Mouse (Mus musculus) neural tube, embryonic 10.5 days (tissue): Measurements from ENCODE around the gene Stxbp4.

Source experiments
- DNase-seq: peaks from one replicate; pipeline ENCODE4 v3.0.0-alpha.2; 2017; ENCODE audit warnings: low spot score; ENCODE audit errors: extremely low spot score

Stxbp4 gene

DNA sequence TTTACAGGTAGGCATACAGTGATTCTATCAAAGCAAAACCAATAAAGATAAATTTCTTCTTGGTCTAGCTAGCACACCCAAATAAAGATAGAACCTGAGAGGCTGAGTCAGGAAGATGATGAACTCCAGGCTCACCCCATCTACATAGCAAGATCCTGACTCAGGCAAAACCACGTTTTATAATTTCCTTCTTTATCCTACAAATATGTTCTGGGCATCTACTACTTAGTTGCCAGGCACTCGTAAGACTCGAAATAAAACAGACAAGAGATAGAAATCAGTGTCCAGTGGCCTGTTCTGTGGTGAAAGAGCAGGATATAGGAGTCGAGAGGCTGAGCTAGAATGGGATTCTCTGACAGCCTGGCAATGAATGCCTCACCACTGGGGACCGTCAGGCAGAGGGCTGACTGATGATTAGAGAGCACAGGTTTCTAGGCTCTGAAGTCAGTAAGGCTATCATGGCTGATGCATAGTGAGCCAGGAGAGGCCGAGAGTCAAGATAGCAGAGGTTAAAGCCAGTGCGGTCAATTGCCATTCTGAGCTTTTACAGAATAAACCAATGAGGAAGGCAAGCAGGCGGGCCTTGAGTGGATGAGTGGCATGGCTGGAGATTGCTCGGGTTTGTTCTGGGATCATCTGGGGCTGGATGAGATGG lies 12.5 kb upstream of the Stxbp4 start:
- DNase-seq, result no peak

DNA sequence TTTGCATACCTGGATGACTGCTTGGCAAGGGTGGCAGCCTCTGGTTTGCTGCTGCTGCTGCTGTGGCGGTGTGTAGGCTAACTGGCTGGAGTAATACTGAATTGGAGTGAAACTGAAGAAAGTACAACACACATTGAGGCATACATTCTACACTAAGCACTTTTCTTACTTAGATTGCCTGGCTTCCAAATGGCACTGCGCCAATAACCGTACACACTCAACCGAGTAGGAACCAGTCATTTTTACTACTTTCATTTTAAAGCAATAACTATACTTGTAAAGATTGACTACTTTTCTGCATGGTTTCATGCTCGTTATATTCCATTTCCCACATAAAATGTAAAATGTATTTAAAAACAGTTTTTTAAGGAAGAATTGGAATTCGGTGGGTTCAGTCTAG lies 11.9 kb upstream of the Stxbp4 start:
- DNase-seq, result no peak

DNA sequence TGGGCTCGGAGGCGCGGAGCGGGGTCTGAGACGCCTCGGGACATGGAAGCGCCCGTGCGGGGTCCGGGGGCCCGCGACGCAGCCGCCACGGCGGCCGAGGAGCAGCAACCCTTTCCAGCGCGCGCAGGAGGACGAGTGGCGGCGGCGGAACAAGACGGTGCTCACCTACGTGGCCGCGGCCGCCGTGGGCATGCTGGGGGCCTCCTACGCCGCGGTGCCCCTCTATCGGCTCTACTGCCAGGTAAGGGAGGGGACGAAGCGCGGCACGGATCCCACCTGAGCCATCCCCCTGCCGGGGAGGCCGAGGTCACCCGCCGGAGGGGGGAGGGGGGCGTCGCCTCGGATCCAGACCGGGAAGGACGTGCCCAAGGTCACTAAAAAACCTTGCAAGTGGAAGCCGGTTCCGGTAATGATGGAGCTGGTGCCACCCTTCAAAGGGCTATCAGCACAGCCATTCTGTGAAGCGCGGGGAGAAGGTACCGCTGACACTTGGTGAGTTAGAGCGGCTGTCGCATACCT lies 487 bp upstream of the Stxbp4 start:
- no peak for DNase-seq

DNA sequence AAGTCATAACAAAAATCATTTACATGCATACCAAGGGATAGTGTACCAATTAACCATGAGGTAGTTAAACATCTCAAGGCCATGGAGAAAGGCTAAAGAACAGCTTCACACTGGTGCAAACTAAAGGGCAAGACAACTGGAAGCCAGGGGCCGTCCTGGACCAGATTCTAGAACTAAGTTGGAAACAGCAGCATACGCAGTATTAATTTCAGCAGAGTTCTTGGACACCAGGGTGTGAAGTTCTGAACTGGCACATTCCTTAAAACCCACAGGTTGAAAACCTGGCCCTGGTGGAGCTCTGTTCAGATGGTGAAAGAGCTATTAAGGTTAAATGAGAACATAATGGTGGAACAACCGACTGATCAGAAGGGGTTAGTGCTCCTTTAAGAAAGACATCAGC lies 3.2 kb downstream of the Stxbp4 start:
- no peak for DNase-seq

DNA sequence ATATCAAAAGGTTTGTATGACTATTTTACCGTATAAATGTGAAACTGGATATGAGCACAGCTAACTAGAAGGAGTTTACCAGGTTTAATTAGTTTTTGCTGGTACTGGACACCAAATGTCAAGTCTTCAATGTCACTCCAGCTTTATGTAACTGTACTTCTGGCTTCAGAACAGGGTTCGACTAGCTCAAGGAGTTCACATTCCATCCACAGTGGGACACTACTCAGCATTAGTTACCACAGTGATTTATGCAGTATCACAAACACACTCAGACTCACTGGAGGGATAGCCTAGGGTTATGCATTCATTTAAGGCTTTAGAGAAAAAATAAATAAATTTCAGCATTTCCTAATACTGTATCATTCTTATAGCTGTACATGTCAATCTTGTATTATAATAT lies 5.4 kb downstream of the Stxbp4 start:
- DNase-seq, result no peak

DNA sequence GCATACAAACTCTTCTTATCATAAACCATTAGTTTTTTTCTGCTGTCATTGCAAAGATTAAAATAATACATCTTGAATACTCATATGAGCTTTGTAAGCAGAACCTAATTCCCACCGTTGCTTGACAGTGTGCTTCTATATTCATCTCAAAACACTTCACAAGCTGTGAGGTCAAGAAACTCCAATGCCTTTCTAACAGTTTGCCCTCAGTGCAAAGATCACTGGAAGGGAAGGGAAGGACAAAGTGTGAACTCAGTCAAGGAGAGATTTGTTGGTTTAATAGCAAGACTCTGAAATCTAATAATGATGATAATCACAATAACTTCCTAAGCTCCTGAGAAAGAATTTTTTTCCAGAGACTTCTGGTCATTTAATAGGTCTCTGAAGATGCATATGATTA lies 10.1 kb downstream of the Stxbp4 start:
- DNase-seq, result no peak

DNA sequence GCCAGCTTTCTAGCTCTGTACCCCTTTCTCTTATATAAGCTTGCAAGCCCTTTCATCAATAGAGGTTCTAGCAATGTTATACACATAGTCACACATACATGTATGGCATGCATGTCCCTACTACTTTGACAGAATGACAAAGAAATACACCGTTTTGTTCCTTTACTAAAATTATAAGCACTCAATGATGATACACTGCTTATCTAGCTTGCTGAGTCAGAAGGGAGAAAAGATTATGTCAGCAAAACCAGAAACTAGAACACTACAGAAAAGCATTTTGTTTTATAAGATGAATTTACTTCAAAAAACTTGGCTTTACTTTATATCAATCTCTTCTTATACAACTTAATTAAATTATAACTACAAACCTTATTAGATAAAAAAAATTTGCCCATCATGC lies 12.7 kb downstream of the Stxbp4 start:
- DNase-seq, result no peak

DNA sequence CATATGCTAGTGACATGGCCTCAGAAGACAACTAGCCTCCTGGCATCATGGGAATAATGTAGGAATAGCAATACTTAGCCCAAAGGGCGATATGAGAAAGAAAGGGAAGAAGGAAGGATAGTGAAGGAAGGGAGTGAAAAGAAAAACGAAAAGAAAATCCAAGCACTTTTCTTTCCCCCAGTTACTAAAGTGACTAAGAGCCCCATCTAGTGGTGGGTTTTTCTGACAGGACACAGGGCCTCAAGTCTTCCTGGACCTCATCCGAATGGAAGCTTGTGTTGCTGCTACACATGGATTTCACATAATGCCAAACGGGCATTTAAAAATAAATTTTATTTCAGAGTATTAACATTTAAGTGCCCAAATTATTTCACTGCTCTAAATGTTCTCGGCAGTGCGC lies 14.4 kb downstream of the Stxbp4 start:
- no peak for DNase-seq

DNA sequence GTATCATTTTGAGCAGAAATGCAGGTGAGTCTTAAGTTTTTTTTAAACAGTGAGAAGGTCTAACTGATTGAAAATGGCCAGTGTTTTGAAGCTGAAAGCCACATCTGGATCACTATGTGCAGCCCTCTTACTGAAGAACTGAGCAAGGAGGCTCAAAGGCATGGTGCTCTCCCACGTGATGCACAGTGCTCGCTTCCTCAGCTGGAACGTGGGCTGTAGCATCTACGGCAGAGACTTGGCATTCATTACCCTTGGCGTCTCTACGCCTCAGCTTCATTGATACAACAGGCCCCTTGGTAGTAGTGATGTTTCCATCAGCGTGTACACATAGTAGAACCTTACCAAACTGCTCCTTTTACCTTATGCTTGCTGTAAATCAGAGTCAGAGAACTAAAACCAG lies 15.4 kb downstream of the Stxbp4 start:
- no peak for DNase-seq

DNA sequence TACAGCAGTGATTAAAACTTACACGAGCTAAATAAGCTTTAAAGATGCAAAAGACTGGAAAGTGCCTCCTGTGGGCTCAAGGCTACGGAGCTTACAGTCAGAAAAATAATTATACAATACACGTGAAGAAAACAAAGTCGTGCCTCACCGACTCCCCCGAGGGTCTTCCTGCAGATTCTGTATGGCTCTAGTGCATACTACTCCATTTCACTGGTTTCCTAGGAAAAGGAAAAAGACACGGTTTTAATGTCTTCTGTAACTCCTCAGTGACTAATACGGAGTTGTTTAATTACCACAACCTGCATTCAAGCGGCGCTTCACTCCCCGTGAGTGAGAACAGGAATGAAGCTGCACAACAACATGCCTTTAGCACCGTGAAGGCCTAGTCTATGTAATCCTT lies 15.8 kb downstream of the Stxbp4 start:
- DNase-seq, result no peak

DNA sequence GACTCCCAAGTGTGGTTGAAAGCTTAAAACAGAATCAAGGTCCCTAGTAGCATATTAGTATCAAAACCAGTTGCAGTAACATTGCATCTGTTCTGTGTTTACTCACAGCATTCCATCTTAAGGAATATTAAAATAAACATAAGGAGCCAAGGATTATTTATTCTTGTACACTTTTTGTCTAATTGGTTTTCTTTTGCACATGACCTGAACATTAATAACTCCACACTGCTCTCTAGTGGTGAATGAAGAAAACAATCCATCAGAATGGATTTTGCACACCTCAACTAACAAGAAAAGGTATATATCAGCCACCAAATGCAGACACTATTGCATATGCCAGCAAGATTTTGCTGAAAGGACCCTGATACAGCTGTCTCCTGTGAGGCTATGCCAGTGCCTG lies 21.5 kb downstream of the Stxbp4 start:
- no peak for DNase-seq

DNA sequence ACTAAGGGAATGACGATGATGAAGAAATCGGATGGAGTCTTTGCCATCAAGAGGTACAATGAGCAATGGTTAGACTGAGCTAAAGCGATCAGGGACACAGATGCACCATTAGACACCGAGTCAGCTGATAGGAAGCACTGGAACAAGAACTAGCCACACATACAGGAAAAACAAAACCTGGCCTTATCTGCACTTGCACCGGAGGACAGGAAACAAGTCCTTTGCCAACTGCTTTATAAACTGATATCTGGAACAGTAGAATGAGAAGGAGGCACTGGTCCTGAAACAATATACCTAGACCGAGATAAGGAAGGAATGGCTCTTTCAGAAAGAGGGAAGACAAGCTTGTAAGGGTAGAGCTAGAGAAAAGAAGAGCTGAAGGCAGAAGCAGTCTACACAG lies 23.1 kb downstream of the Stxbp4 start:
- no peak for DNase-seq

DNA sequence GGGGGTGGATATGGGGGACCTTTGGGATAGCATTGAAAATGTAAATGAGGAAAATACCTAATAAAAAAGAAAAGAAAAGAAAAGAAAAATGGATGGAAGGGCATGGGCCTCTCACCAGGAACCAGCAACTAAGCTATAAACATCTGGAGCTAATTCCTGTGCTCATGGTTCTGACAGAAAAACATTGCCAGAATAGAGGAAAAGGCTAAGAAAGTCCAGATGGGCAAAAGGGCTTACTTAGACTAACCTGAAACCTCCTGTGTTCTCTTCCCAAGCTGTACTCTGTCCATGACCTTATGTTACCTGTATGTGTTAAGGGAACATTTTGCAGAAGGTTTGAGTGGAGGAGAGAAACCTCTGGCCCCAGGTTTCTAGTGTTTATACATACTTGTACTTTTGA lies 25.8 kb downstream of the Stxbp4 start:
- no peak for DNase-seq

DNA sequence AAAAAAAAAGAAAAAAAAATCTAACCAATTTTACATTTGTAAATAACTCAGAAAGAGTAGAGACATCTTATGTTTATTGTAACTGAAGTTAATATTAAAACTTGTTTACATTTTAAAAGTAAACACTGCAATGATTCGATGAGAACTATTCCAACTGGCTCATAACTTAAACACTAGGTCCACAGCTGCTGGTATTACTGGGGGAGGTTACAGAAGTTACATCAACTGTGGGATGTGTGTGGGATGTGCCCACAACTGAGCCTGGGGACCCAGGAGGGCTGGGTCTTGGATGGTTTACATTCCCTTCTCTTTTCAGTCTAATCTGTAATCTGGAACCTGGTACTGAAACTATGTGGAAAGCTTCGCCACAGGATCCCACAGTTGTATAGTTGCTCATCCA lies 34.8 kb downstream of the Stxbp4 start:
- no peak for DNase-seq

DNA sequence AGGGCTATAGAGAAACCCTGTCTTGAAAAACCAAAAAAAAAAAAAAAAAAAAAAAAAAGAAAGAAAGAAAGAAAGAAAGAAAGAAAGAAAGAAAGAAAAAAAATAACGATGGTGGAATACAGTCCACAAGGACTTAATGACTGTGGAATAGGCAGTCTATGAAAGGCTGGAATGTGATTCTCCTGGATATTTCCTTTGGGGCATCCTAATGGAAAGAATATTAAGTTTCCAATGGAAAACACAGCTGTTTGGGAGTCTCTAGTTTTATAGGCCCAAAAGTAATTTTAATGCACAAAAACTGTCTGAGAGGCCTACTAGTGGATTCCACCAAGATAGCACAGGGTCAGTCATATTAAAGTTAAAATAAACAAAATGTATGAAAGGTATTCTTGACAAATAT lies 42.1 kb downstream of the Stxbp4 start:
- DNase-seq, result no peak

DNA sequence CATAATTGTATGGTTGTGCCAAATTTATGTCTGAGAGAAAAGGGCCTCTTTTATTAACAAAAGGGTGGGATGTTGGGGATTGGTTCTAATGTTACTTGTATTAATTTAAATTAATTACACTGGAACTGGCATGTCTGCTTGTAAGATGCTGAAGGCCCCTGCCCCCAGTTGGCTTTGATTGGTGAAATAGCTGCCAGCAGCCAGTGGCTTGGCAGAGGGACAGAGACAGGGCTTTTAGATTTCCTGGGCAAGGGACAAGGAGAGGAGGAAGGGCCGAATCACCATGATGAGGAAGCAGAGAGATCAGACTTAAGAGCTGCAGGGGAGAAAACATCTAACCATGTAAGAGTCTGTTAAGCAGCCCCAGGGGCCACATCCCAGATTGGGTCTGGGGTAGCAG lies 46.9 kb downstream of the Stxbp4 start:
- DNase-seq, result no peak

DNA sequence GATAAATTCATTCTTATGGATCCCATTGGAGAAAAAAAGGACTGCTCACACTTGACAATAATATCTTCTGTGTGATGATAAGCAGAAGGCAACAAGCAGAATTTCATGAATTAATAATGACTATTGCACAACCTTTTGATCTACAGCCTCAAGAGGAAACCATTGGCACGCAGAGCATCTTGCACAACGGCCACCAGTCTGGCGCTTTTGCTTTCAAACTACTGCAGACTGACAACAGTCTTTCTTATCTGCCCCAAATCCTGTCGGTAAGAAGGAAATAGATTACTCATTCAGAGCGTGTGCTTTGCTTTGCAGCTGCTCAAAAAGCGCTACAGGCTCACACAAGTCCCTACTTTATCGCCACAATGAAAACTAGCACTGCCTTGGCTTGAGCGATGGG lies 51.7 kb downstream of the Stxbp4 start:
- no peak for DNase-seq

DNA sequence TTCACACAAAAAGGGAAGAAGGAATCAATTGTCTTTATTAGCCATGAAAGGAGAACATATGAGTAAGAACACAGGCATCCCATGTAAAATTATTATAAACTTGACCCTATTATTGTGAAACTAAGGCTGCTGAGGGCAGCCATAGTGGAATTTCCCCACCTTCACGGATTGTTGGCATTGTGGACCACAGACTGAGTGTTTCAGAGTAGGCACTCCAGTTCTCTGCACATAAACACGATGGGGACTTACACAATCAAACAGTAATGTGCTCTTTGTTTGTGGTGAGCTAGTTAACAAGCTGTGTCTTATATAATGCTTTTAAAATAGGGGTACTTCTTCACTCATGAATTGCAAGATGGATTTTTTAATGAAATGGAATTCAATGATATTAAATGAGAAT lies 52.1 kb downstream of the Stxbp4 start:
- no peak for DNase-seq

DNA sequence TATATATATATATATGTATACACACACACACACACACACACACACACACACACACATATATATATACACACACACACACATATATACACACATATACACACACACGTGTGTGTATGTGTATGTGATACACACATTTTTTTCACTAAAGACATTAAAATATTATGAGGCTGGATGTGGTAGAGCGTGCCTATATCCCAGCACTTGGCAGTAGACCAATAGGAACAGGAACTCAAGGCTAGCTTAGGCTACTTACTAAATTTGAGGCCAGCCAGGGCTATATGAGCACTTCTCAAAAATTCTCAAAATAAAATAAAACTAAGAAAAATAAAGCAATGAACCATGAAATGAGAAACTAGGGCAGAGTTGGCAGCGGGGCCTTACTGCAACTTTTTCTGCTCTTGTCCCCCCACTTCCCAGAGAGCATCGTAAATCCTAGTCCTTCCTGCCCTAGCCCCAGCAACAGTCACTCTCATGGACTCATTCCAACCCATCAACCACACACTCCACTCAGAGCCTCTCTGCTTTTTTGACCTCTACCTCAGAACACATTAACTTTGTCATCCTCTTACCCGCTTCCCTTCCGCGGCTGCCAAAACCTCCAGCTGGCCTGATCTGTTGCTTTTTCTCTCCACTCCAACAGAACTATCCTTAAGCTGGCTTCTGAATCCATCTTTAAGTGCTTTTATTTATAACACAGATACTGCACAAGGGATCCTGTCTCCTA lies 60.7 kb downstream of the Stxbp4 start:
- no peak for DNase-seq

DNA sequence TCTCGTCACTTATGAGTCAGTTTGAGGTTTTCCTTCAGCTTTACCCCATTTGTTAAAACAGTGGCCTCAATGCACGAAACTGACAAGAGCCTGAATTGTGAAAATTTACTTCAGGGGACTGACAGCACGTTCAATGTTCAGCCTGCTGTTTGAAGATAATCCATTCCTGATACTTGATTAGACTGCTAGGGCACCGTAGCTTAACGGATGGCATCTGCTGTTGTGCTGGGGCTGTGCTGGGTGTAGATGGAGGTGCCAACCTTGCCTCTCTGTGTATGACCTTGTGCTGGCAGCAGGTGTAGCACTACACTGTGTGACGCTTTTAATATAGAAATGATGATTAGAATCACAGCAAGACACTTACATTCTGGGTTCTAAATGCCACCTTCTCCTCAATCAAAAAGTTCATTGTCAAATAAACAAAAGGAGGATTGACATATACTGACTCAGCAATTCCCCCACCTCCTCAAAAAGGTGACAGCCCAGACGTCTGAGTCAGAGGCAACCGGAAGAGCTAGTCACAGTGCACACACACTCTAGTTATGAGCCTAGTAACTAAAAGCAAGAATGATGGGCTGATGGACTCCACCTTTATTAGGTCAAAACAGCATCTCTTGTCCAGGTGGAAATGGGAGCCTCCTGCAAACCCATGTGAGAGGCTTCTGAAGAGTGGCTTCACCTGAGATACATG lies 61.5 kb downstream of the Stxbp4 start:
- DNase-seq, result no peak

DNA sequence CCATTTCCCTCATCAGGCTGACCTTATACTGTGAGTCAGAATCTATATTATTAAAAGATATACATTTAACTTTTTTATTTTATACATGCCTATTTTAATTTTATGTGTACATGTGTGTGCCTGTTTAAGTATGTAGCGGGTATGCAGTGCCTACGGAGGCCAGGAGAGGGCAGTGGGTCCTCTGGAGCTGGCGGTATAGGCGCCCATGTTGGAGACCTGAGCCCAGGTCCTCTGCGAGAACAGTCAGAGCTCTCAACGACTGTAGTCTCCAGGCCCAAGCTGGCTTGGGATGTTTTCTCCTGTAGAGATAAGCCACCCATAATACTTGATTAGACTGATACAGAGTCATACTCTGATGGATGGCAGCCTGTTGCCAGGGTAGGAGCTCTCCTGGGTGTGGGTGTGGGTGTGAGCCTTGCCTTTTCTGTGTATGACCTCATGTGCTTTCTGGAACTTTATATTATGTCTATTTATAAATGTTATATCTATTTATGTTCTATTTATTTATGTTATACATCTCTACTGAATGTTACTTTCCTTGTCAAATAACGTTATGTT lies 62.3 kb downstream of the Stxbp4 start:
- no peak for DNase-seq

DNA sequence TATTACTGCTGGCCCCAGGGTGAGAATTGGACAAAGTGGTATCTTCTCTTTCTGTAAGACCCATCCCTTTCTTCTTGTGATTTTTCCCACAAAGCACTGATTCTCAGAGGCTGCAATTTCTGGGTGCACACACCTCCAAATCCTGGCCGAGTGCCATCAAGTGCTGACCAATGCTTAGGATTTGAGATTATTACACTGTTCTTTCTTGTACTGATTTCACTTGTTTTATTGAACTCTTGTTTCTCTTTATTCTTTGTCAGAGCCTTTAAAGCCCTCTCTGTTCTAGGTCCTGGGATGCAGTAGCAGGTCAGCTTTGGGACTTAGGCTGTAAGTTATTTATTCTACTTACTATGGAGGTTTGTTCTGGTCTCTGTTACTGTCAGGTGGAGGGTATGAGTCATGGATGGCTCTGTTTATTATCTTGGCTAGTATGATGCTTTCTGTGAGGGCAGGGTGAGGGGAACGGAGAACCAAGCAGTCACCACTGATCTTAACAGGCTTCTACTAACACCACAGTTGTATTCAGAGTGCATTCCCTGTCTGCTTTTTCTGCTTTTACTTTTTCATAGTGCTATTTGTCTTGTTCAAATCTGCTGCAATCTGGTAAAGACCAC lies 67.1 kb downstream of the Stxbp4 start:
- no peak for DNase-seq
